ENCODE assay signal across 19 mouse cellular contexts in the genomic region with DNA sequence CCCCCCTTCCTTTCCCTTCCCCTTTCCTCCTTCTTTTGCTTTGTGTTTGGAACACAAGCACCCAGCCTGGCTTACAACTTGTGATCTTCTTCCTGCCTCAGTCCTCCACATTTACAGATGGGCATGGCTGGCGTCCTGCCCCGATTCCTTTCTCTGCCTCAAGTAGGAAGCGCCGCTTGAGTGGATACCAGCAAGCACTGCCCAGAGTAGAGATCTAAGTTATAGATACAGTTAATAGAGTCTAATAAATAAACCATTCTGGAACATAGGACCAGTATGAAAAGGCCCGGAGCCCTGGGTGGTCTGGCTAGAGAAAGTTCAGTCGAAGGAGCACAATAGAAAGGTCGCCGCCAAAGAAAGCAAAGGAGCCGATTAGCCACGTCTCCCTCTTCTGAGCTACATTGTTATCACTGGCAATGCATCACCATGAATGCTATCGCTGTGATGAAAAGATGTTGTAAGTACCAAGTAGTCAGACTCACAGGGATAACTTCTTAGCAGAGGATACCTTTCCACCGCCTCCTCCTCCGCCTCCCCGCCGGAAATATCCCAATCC.
"Had no signal": no experiment of that assay in that cellular context is flagged by ENCODE, and none has a peak within 500 bp of the region (broad histone marks: within the 10 kb centered on the region; RNA-seq: fewer than 3 reads in every experiment).

No protein-coding gene starts in this region.

- DNase-seq: layer of hippocampus, postnatal 36 days; liver, embryonic 13.5 days; lung, adult 2 months; lung, postnatal 14 days; lung, postnatal 4 days; right cerebral cortex, postnatal 25 days; spleen, adult 18-20 months; thymus, adult 2 months; thymus, postnatal 14 days; thymus, postnatal 4 days had no signal

- H3K9ac ChIP-seq: liver, embryonic 13.5 days; midbrain, embryonic 12.5 days; midbrain, embryonic 15.5 days; neural tube, embryonic 13.5 days; stomach, embryonic 15.5 days had no signal

- ATAC-seq: inflammation-experienced regulatory T-cells, adult 6 months; intestine, embryonic 16.5 days; midbrain, embryonic 15.5 days had no signal

- H3K27me3 ChIP-seq: liver, embryonic 13.5 days; midbrain, embryonic 12.5 days; midbrain, embryonic 15.5 days; neural tube, embryonic 13.5 days; stomach, embryonic 15.5 days had no signal

- H3K36me3 ChIP-seq: liver, embryonic 13.5 days; midbrain, embryonic 12.5 days; midbrain, embryonic 15.5 days; neural tube, embryonic 13.5 days; stomach, embryonic 15.5 days had no signal

- H3K4me1 ChIP-seq: liver, embryonic 13.5 days; midbrain, embryonic 12.5 days; midbrain, embryonic 15.5 days; neural tube, embryonic 13.5 days; stomach, embryonic 15.5 days had no signal

- H3K27ac ChIP-seq: kidney, postnatal 0 days; left cerebral cortex, adult 2 months; liver, embryonic 13.5 days; midbrain, embryonic 12.5 days; midbrain, embryonic 15.5 days; neural tube, embryonic 13.5 days; stomach, embryonic 15.5 days had no signal

- H3K4me3 ChIP-seq: left cerebral cortex, adult 2 months; liver, embryonic 13.5 days; midbrain, embryonic 12.5 days; midbrain, embryonic 15.5 days; myocyte; neural tube, embryonic 13.5 days; stomach, embryonic 15.5 days had no signal

- H3K4me2 ChIP-seq: liver, embryonic 13.5 days; midbrain, embryonic 12.5 days; midbrain, embryonic 15.5 days; neural tube, embryonic 13.5 days; stomach, embryonic 15.5 days had no signal

- H3K9me3 ChIP-seq: liver, embryonic 13.5 days; midbrain, embryonic 12.5 days; midbrain, embryonic 15.5 days; neural tube, embryonic 13.5 days; stomach, embryonic 15.5 days had no signal
